Comparison of ENCODE assay signal across 28 mouse cellular contexts in the genomic region with DNA sequence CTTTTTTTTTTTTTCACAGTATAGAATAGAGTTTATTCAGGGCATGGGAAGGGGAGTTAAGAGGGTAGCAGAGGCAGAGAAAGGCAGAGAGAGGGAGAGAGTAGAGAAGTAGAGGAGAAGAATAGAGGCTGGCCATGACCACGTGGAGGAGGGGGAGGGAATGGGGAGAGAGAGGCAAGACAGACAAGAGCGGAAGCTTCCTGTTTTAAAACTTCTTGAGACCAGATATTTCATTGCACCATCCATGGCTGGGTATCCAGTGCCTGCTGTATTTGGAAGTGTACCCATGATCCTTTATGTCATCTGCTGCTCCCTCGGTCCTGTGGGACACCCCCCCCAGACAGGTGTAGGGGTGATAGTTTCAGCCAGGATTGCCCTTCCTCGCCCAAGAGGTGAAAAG. TPM values are rescaled to one million over a fixed set of nuclear protein-coding genes. Genes with fewer than 3 reads are reported as not detected.
DNase-seq lines count a peak whose midpoint lies in the region; ATAC-seq and TF ChIP-seq lines count a peak whose summit lies in the region.
"Had no signal": no experiment of that assay in that cellular context is flagged by ENCODE, and none has a peak within 500 bp of the region (broad histone marks: within the 10 kb centered on the region; RNA-seq: fewer than 3 reads in every experiment).

No protein-coding gene starts in this region.

- no peak overlapping the region for H3K4me3 ChIP-seq in bone marrow macrophage, adult 2 months (ENCODE audit: insufficient read depth, low read length)
- no peak overlapping the region for H3K4me3 ChIP-seq in macrophage (ENCODE audit: inconsistent target)
- H3K4me3 ChIP-seq: embryonic facial prominence, embryonic 13.5 days; embryonic facial prominence, embryonic 15.5 days; erythroblast, embryonic 14.5 days; forebrain, embryonic 10.5 days; forebrain, embryonic 12.5 days had no signal

- H3K4me1 ChIP-seq in bone marrow macrophage, adult 2 months (ENCODE audit: control insufficient read depth, insufficient read depth, low read length) = peaks cover 24% of the 10 kb centered on the region

- peaks cover 36% of the 10 kb centered on the region; the same call in 1 of the 2 replicates for H3K79me2 ChIP-seq in macrophage (ENCODE audit: inconsistent target)

- H3K36me3 ChIP-seq in macrophage (ENCODE audit: inconsistent target) = peaks cover 51% of the 10 kb centered on the region

- TF ChIP-seq POLR2A in bone marrow macrophage, adult 2 months (IDR thresholded peaks at IDR 0.05; ENCODE audit: borderline replicate concordance, low read depth, low read length) = no peak

- H3K27ac ChIP-seq in bone marrow macrophage, adult 2 months (ENCODE audit: insufficient read depth, low read depth, low read length) = 0 out of 2 replicates have a peak overlapping the region, but pooled peaks have one; percentile 33
- 0 out of 2 replicates have a peak overlapping the region, but pooled peaks have one; percentile 8 for H3K27ac ChIP-seq in macrophage
- H3K27ac ChIP-seq: embryonic facial prominence, embryonic 13.5 days; embryonic facial prominence, embryonic 15.5 days; forebrain, embryonic 10.5 days; forebrain, embryonic 12.5 days had no signal

- DNase-seq in adrenal gland, adult (ENCODE audit: inconsistent age in 2 of 2, low spot score in 1 of 2) = no peak
- DNase-seq in embryo, embryonic 9.5 days (ENCODE audit: extremely low spot score) = no peak
- DNase-seq in right cerebral cortex, adult 18-20 months = no peak
- DNase-seq: adrenal gland, adult 8-10 months; adrenal gland, postnatal 36 days; cerebellum, adult 11 months; cerebellum, adult 18-20 months; cerebellum, adult 8-10 months; cerebellum, adult 9-11 months; cerebellum, postnatal 14 days; cerebellum, postnatal 36 days had no signal

- 26% methylated on average over 4 of the region's 4 CpGs for WGBS in macrophage (ENCODE audit: missing documents)

- peak; percentile 66 for ATAC-seq in common myeloid progenitor, adult 5-6 weeks (replicated peaks; ENCODE audit: low read depth, poor library complexity, severe bottlenecking)
- ATAC-seq in megakaryocyte progenitor cell, adult 5-6 weeks (replicated peaks; ENCODE audit: poor library complexity) = peak; percentile 65
- ATAC-seq: forebrain, embryonic 14.5 days; forebrain, embryonic 16.5 days had no signal

- no peak for TF ChIP-seq CTCF in bone marrow macrophage, adult 2 months (IDR thresholded peaks at IDR 0.05; ENCODE audit: low read depth, low read length)

RNA-seq across cellular contexts. Expression of a gene that starts 6.0 kb away (rescaled TPM):
- not detected in 2 replicates for polyA plus RNA-seq in bone marrow macrophage, adult 2 months (2012; ENCODE audit: insufficient read depth, insufficient read length, missing spikeins)
- not detected in 2 replicates for total RNA-seq in common myeloid progenitor, adult 5-6 weeks (2017)
- under 1 TPM in 1 of 26 experiments, not detected in 25; 0.20 TPM for total RNA-seq in macrophage (2018; cell fraction: chromatin; rRNA removed)
- not detected for total RNA-seq in macrophage (2018; cell fraction: cytosol; rRNA removed)
- not detected for total RNA-seq in macrophage (2018; cell fraction: nucleus; rRNA removed)
- polyA plus RNA-seq in macrophage (2018) = not detected in 3 replicates
- not detected in 2 replicates for total RNA-seq in megakaryocyte progenitor cell, adult 5-6 weeks (2015)
- not detected in 2 replicates for total RNA-seq in megakaryocyte progenitor cell, adult 5-6 weeks (2017)
- total RNA-seq: adrenal gland, adult 18-20 months; adrenal gland, postnatal 14 days; adrenal gland, postnatal 36 days; MEL had no signal
- polyA plus RNA-seq: brain, embryonic 14.5 days; cortical plate, adult 2 months; embryonic facial prominence, embryonic 11.5 days; embryonic facial prominence, embryonic 13.5 days; embryonic facial prominence, embryonic 15.5 days; forebrain, embryonic 10.5 days; forebrain, embryonic 12.5 days; forebrain, embryonic 14.5 days; forebrain, embryonic 16.5 days had no signal

RNA-seq across cellular contexts. Expression of a gene that starts 13.7 kb away (rescaled TPM):
- 13.3 and 13.8 TPM in 2 replicates for polyA plus RNA-seq in bone marrow macrophage, adult 2 months (2012; ENCODE audit: insufficient read depth, insufficient read length, missing spikeins)
- total RNA-seq in common myeloid progenitor, adult 5-6 weeks (2017) = 9.1 and 11.2 TPM in 2 replicates
- 10 to 100 TPM in 12 of 26 experiments, 1 to 10 TPM in 14; 2.3 to 22.2 (median 7.9) TPM for total RNA-seq in macrophage (2018; cell fraction: chromatin; rRNA removed)
- 10 to 100 TPM in 11 of 26 experiments, 1 to 10 TPM in 15; 5.6 to 14.9 (median 9.5) TPM for total RNA-seq in macrophage (2018; cell fraction: cytosol; rRNA removed)
- 10 to 100 TPM in 4 of 26 experiments, 1 to 10 TPM in 22; 2.7 to 13.3 (median 6.7) TPM for total RNA-seq in macrophage (2018; cell fraction: nucleus; rRNA removed)
- polyA plus RNA-seq in macrophage (2018) = 5.2 to 11.2 TPM (median 9.2 TPM) in 3 replicates
- total RNA-seq in megakaryocyte progenitor cell, adult 5-6 weeks (2015) = 11.1 and 14.7 TPM in 2 replicates
- total RNA-seq in megakaryocyte progenitor cell, adult 5-6 weeks (2017) = 20.0 and 22.3 TPM in 2 replicates

RNA-seq across cellular contexts. Expression of a gene that starts 44.4 kb away (rescaled TPM):
- not detected in 2 replicates for polyA plus RNA-seq in bone marrow macrophage, adult 2 months (2012; ENCODE audit: insufficient read depth, insufficient read length, missing spikeins)
- total RNA-seq in common myeloid progenitor, adult 5-6 weeks (2017) = not detected in 2 replicates
- total RNA-seq in macrophage (2018; cell fraction: chromatin; rRNA removed) = not detected
- total RNA-seq in macrophage (2018; cell fraction: cytosol; rRNA removed) = not detected
- under 1 TPM in 1 of 26 experiments, not detected in 25; 0.34 TPM for total RNA-seq in macrophage (2018; cell fraction: nucleus; rRNA removed)
- not detected in 3 replicates for polyA plus RNA-seq in macrophage (2018)
- total RNA-seq in megakaryocyte progenitor cell, adult 5-6 weeks (2015) = not detected in 2 replicates
- total RNA-seq in megakaryocyte progenitor cell, adult 5-6 weeks (2017) = not detected in 2 replicates
- total RNA-seq: adrenal gland, adult 18-20 months; adrenal gland, adult 8-10 months; adrenal gland, postnatal 14 days; adrenal gland, postnatal 36 days; MEL had no signal
- polyA plus RNA-seq: cortical plate, adult 2 months; embryonic facial prominence, embryonic 11.5 days; embryonic facial prominence, embryonic 13.5 days; erythroblast, embryonic 14.5 days; forebrain, embryonic 10.5 days; forebrain, embryonic 12.5 days; forebrain, embryonic 14.5 days; forebrain, embryonic 16.5 days had no signal
